Mouse (Mus musculus): ENCODE data around the gene Vmn2r68.

Gene Vmn2r68

GRCm38 (mm10) chr7:85237683-85238082 is at the start of gene Vmn2r68:
TSS of gene Vmn2r68 (minus strand) at chr7:85237783.
- no peak for DNase-seq
